Mouse (Mus musculus) testis, adult 2 months (tissue): ENCODE results near the gene Susd3. TPM values are rescaled to one million over a fixed set of nuclear protein-coding genes. Genes with fewer than 3 reads are reported as not detected.

Experiments
- H3K27ac ChIP-seq: fragments of 200-500 bp; 2 replicates; pipeline ENCODE4 v1.5.1; 2012; ENCODE audit warnings: low read depth, low read length; ENCODE audit not compliant: control insufficient read depth, insufficient read depth
- H3K27me3 ChIP-seq: fragments of 200-500 bp; 2 replicates; pipeline ENCODE4 v1.6.1; 2012; ENCODE audit warnings: mild to moderate bottlenecking, low read length, moderate library complexity; ENCODE audit not compliant: control insufficient read depth, insufficient read depth
- H3K36me3 ChIP-seq: fragments of 200-500 bp; 2 replicates; pipeline ENCODE4 v1.6.1; 2012; ENCODE audit warnings: mild to moderate bottlenecking, low read length; ENCODE audit not compliant: control insufficient read depth, insufficient read depth
- H3K4me1 ChIP-seq: fragments of 200-500 bp; 2 replicates; pipeline ENCODE4 v1.6.1; 2012; ENCODE audit warnings: low read length; ENCODE audit not compliant: control insufficient read depth, insufficient read depth
- H3K4me3 ChIP-seq: fragments of 200-500 bp; 2 replicates; pipeline ENCODE4 v1.5.1; 2012; ENCODE audit warnings: low read depth, mild to moderate bottlenecking, low read length, moderate library complexity, mixed read lengths; ENCODE audit not compliant: control insufficient read depth
- CTCF ChIP-seq: fragments of 200-500 bp; IDR thresholded peaks from 2 replicates; pipeline ENCODE4 v1.5.1; 2012; ENCODE audit warnings: low read depth, mild to moderate bottlenecking, inconsistent platforms, low read length, moderate library complexity; ENCODE audit not compliant: control insufficient read depth, insufficient read depth, insufficient replicate concordance
- POLR2A ChIP-seq: fragments of 200-500 bp; IDR thresholded peaks from 2 replicates; pipeline ENCODE4 v1.6.1; 2012; ENCODE audit warnings: low read depth, mild to moderate bottlenecking, inconsistent platforms, low read length, moderate library complexity; ENCODE audit not compliant: control insufficient read depth
- polyA plus RNA-seq: library from polyadenylated mRNA; depleted of rRNA; stranded (reverse); fragments of >200 nt; gene quantifications from 2 replicates; pipeline ENCODE4 v1.2.3, GENCODE M21; 2012

Susd3 gene
- polyA plus RNA-seq, 1 experiment, result 51.3 TPM

GRCm38 (mm10) chr13:49196766-49197165 is 51.7 kb downstream of the Susd3 start:
- TF ChIP-seq POLR2A (no peak), CTCF (no peak)
- H3K27me3 ChIP-seq, result no peaks in the 10 kb centered on the region
- no peaks in the 10 kb centered on the region; the same call in 1 of the 2 replicates for H3K4me1 ChIP-seq
- no peak overlapping the region for H3K4me3 ChIP-seq
- no peak overlapping the region for H3K27ac ChIP-seq
- no peaks in the 10 kb centered on the region for H3K36me3 ChIP-seq

- TF ChIP-seq POLR2A (no peak), CTCF (no peak)
These were observed 52.3 kb downstream of the Susd3 start for GRCm38 (mm10) chr13:49196211-49196610.

GRCm38 (mm10) chr13:49195651-49196050 is 52.9 kb downstream of the Susd3 start:
- Histone ChIP-seq H3K27me3 (no peaks in the 10 kb centered on the region), H3K4me3 (no peak overlapping the region), H3K36me3 (no peaks in the 10 kb centered on the region), H3K27ac (no peak overlapping the region), H3K4me1 (no peaks in the 10 kb centered on the region; the same call in 1 of the 2 replicates)
- TF ChIP-seq CTCF (no peak), POLR2A (no peak)

More at GRCm38 (mm10) chr13:49196211-49196610, 52.3 kb downstream of the Susd3 start:
- no peaks in the 10 kb centered on the region for H3K27me3 ChIP-seq
- no peak overlapping the region for H3K4me3 ChIP-seq
- no peaks in the 10 kb centered on the region; the same call in 1 of the 2 replicates for H3K4me1 ChIP-seq
- no peaks in the 10 kb centered on the region for H3K36me3 ChIP-seq
- H3K27ac ChIP-seq, result no peak overlapping the region

GRCm38 (mm10) chr13:49194811-49195210 is 53.7 kb downstream of the Susd3 start:
- Histone ChIP-seq H3K36me3 (no peaks in the 10 kb centered on the region), H3K4me3 (no peak overlapping the region), H3K27me3 (no peaks in the 10 kb centered on the region), H3K27ac (no peak overlapping the region), H3K4me1 (no peaks in the 10 kb centered on the region; the same call in 1 of the 2 replicates)
- TF ChIP-seq POLR2A (no peak), CTCF (no peak)

- Histone ChIP-seq H3K4me1 (peaks cover 2% of the 10 kb centered on the region; the same call in 1 of the 2 replicates), H3K4me3 (no peak overlapping the region), H3K27ac (no peak overlapping the region), H3K36me3 (no peaks in the 10 kb centered on the region), H3K27me3 (no peaks in the 10 kb centered on the region)
- TF ChIP-seq CTCF (no peak), POLR2A (no peak)
These were observed 54.9 kb downstream of the Susd3 start for GRCm38 (mm10) chr13:49193650-49194049.

- H3K4me1 ChIP-seq, result peaks cover 7% of the 10 kb centered on the region; the same call in 1 of the 2 replicates
- H3K27ac ChIP-seq, result no peak overlapping the region
- no peak overlapping the region for H3K4me3 ChIP-seq
- TF ChIP-seq POLR2A (no peak), CTCF (no peak)
- H3K36me3 ChIP-seq, result no peaks in the 10 kb centered on the region
- no peaks in the 10 kb centered on the region for H3K27me3 ChIP-seq
These were observed 56.2 kb downstream of the Susd3 start for GRCm38 (mm10) chr13:49192156-49192855.

GRCm38 (mm10) chr13:49191673-49192035 is 56.9 kb downstream of the Susd3 start:
- Histone ChIP-seq H3K36me3 (no peaks in the 10 kb centered on the region), H3K27ac (no peak overlapping the region), H3K4me3 (no peak overlapping the region), H3K27me3 (no peaks in the 10 kb centered on the region), H3K4me1 (peaks cover 12% of the 10 kb centered on the region)
- TF ChIP-seq CTCF, result no peak
- TF ChIP-seq POLR2A, result no peak
